Mouse (Mus musculus): Measurements from ENCODE around the gene Cinp.

Cinp gene

DNA sequence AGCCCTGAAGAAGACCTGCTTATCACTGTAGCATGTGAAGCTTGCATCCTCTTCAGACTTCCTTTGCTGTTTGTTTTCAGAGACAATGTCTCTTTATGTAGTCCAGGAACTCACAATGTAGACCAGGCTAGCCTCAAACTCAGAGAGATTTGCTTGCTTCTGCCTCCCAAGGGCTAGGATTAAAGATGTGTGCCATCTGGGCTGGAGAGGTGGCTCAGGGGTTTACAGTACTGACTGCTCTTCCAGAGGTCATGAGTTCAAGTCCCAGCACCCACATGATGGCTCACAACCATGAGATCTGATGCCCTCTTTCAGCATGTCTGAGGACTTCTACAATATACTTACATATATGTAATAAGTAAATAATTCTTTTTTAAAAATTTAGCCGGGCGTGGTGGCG is 53.8 kb downstream of the Cinp start:
- no peak for DNase-seq (ENCODE audit: low read depth, low spot score)

DNA sequence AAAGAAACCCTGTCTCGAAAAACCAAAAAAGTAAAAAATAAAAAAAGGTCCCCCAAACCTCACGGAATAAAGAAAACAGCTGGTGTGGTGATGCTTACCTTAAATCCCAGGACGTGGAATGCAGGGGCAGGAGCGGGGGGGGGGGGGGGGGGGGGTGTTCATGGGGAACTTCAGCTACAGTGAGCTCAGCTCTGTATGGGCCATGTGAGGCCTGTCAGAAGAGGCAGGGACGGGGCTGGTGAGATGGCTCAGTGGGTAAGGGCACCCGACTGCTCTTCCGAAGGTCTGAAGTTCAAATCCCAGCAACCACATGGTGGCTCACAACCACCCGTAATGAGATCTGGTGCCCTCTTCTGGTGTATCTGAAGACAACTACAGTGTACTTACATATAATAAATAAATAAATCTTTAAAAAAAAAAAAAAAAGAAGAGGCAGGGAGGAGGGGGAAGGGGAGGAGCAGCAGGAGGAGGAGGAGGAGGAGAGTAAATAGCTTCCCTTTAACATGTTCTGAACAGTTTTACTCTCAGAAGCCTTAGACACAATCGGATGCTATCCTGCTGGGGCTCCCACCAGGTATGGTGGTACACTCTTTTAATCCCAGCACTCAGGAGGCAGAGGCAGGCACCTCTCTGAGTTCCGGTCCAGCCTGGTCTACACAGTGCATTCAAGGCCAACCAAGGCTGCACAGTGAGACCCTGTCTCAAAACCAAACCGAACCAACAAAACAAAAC is 58.5 kb downstream of the Cinp start:
- DNase-seq (ENCODE audit: low read depth, low spot score), result peak; percentile 65

DNA sequence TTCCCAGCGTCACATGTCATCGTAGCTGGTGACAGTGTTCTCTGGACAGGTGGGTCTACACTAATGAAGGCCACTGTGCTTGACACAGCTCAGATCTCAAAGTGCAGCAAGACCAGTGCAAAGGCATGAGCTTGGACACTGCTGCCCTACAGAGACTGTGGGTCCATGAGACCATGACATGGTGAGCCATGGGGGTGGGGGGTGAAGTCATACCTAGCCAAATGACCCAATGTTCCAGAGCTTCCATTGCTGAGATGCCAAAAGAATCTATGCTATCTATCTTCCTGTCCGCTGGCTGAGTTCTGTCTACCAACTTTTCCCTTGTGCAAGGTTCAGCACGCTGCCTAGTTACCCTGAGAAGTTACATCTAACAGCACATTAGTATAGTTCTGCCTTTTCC is 60.0 kb downstream of the Cinp start:
- DNase-seq (ENCODE audit: low read depth, low spot score), result no peak

Measured in ES-CJ7 (cell line).